Mouse (Mus musculus) megakaryocyte, embryonic 14.5 days (primary cell): ENCODE results near the gene Tnni2. TPM values are rescaled to one million over a fixed set of nuclear protein-coding genes. Genes with fewer than 3 reads are reported as not detected.

Experiments
- H3K27me3 ChIP-seq: replicated peaks from 2 replicates; pipeline ENCODE3; 2012; ENCODE audit warnings: inconsistent platforms
- H3K36me3 ChIP-seq: replicated peaks from 2 replicates; pipeline ENCODE3; 2012; ENCODE audit warnings: low read length, inconsistent platforms, mixed read lengths
- H3K4me1 ChIP-seq: 2 replicates; pipeline ENCODE4 v1.6.1; 2012; ENCODE audit warnings: inconsistent platforms
- H3K4me3 ChIP-seq: replicated peaks from 2 replicates; pipeline ENCODE3; 2012; ENCODE audit warnings: moderate library complexity, mild to moderate bottlenecking, inconsistent platforms
- H3K9me3 ChIP-seq: 2 replicates; pipeline ENCODE4 v1.6.1; 2012; ENCODE audit warnings: inconsistent platforms
- FLI1 ChIP-seq: IDR thresholded peaks from 2 replicates; pipeline ENCODE4 v1.6.1; 2012; ENCODE audit warnings: low read length, inconsistent platforms, mixed read lengths
- GATA1 ChIP-seq: IDR thresholded peaks from 3 replicates; pipeline ENCODE4 v1.6.1; 2012; ENCODE audit warnings: mixed read lengths, low read length, inconsistent platforms, borderline replicate concordance
- polyA plus RNA-seq: library from polyadenylated mRNA; stranded (reverse); fragments of >175 nt; gene quantifications from 2 replicates; pipeline ENCODE4 v1.2.3, GENCODE M21; 2012; ENCODE audit warnings: low replicate concordance; ENCODE audit not compliant: insufficient read depth

The Tnni2 gene
- polyA plus RNA-seq, 1 experiment = 3.4 TPM

- H3K36me3 ChIP-seq = no peaks in the 10 kb centered on the region
- H3K27me3 ChIP-seq = peaks cover 42% of the 10 kb centered on the region
- H3K4me3 ChIP-seq = no peak overlapping the region
- peaks cover 64% of the 10 kb centered on the region for H3K4me1 ChIP-seq
- H3K9me3 ChIP-seq = no peaks in the 10 kb centered on the region
- TF ChIP-seq GATA1 (no peak), FLI1 (no peak)
These were observed 17.2 kb downstream of the Tnni2 start for GRCm38 (mm10) chr7:142458676-142459298.

GRCm38 (mm10) chr7:142459299-142459691 is 17.7 kb downstream of the Tnni2 start:
- Histone ChIP-seq H3K9me3 (no peaks in the 10 kb centered on the region), H3K4me3 (no peak overlapping the region), H3K4me1 (peaks cover 64% of the 10 kb centered on the region), H3K36me3 (no peaks in the 10 kb centered on the region), H3K27me3 (peaks cover 45% of the 10 kb centered on the region)
- TF ChIP-seq GATA1 (no peak), FLI1 (no peak)

GRCm38 (mm10) chr7:142460636-142461077 is 19.0 kb downstream of the Tnni2 start, which contains the start of gene Lsp1:
TSS of gene Lsp1 (plus strand) at chr7:142460809.
- TF ChIP-seq FLI1 (no peak), GATA1 (no peak)
- Histone ChIP-seq H3K4me1 (peaks cover 64% of the 10 kb centered on the region), H3K27me3 (peaks cover 51% of the 10 kb centered on the region), H3K9me3 (no peaks in the 10 kb centered on the region), H3K36me3 (no peaks in the 10 kb centered on the region), H3K4me3 (peak within 1 kb of the TSS; percentile 81)

- Histone ChIP-seq H3K27me3 (peaks cover 47% of the 10 kb centered on the region), H3K36me3 (no peaks in the 10 kb centered on the region), H3K4me3 (peak overlapping the region; percentile 81), H3K9me3 (no peaks in the 10 kb centered on the region), H3K4me1 (peaks cover 59% of the 10 kb centered on the region)
- TF ChIP-seq GATA1 (no peak), FLI1 (no peak)
These were observed 19.8 kb downstream of the Tnni2 start for GRCm38 (mm10) chr7:142461446-142461845.

GRCm38 (mm10) chr7:142462190-142462589 is 20.6 kb downstream of the Tnni2 start:
- peak overlapping the region; percentile 81 for H3K4me3 ChIP-seq

GRCm38 (mm10) chr7:142462594-142463078 is 21.0 kb downstream of the Tnni2 start:
- Histone ChIP-seq H3K27me3 (peaks cover 45% of the 10 kb centered on the region), H3K4me1 (peaks cover 47% of the 10 kb centered on the region), H3K9me3 (no peaks in the 10 kb centered on the region), H3K36me3 (no peaks in the 10 kb centered on the region), H3K4me3 (peak overlapping the region; percentile 81)
- TF ChIP-seq FLI1 = no peak
- TF ChIP-seq GATA1 = no peak

More at GRCm38 (mm10) chr7:142462190-142462589, 20.6 kb downstream of the Tnni2 start:
- no peak for TF ChIP-seq GATA1
- Histone ChIP-seq H3K27me3 (peaks cover 45% of the 10 kb centered on the region), H3K36me3 (no peaks in the 10 kb centered on the region), H3K4me1 (peaks cover 51% of the 10 kb centered on the region), H3K9me3 (no peaks in the 10 kb centered on the region)

- Histone ChIP-seq H3K36me3 (no peaks in the 10 kb centered on the region), H3K9me3 (no peaks in the 10 kb centered on the region), H3K4me1 (peaks cover 28% of the 10 kb centered on the region), H3K27me3 (peaks cover 42% of the 10 kb centered on the region), H3K4me3 (no peak overlapping the region)
- TF ChIP-seq FLI1 = no peak
- TF ChIP-seq GATA1 = no peak
These were observed 28.6 kb downstream of the Tnni2 start for GRCm38 (mm10) chr7:142470171-142470691.

- H3K4me1 ChIP-seq = peaks cover 28% of the 10 kb centered on the region
- H3K36me3 ChIP-seq = no peaks in the 10 kb centered on the region
- H3K27me3 ChIP-seq = peaks cover 46% of the 10 kb centered on the region
- no peak for TF ChIP-seq GATA1
- TF ChIP-seq FLI1 = no peak
- H3K4me3 ChIP-seq = peak overlapping the region; percentile 62
- H3K9me3 ChIP-seq = no peaks in the 10 kb centered on the region
These were observed 29.3 kb downstream of the Tnni2 start for GRCm38 (mm10) chr7:142470808-142471413.

- H3K27me3 ChIP-seq = peaks cover 51% of the 10 kb centered on the region
- H3K9me3 ChIP-seq = no peaks in the 10 kb centered on the region
- TF ChIP-seq GATA1 (no peak), FLI1 (no peak)
- no peak overlapping the region for H3K4me3 ChIP-seq
- H3K4me1 ChIP-seq = peaks cover 28% of the 10 kb centered on the region
- no peaks in the 10 kb centered on the region for H3K36me3 ChIP-seq
These were observed 29.8 kb downstream of the Tnni2 start for GRCm38 (mm10) chr7:142471414-142471861.
